Mouse (Mus musculus) liver, postnatal 0 days (tissue): ENCODE results near the gene Edem3.

ENCODE experiments used
- CTCF ChIP-seq: sonication (generic); IDR thresholded peaks from 2 replicates; pipeline ENCODE4 v1.5.1; 2016; ENCODE audit warnings: antibody characterized with exemption, low read depth
- EP300 ChIP-seq: IDR thresholded peaks from 2 replicates; pipeline ENCODE4 v1.6.1; 2016; ENCODE audit warnings: antibody characterized with exemption, low read depth, mild to moderate bottlenecking

DNA sequence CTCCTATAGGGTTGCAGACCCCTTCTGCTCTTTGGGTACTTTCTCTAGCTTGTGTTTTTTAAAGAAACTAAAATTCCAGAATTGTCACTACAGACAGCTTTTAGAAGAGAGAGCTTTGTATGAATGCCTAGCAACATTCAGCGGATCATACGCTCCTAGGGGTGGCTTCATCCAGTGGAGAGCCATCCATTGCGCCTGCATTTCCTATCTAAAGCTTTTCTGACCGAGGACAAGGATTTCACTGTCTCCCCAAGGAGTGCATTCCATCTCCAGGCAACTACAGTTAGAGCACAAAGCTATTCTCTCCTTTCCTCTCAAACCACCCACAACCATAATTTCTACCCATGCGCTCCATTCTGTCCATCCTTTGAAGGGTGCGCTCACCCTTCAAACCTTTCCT lies 28.8 kb upstream of the Edem3 start:
- no peak for TF ChIP-seq CTCF
- TF ChIP-seq EP300 = no peak
